Mouse (Mus musculus) olfactory bulb, adult 2 months (tissue): ENCODE measurements around the gene Hspb6. TPM values are rescaled to one million over a fixed set of nuclear protein-coding genes. Genes with fewer than 3 reads are reported as not detected.

Source experiments
- H3K27ac ChIP-seq: fragments of 200-500 bp; 2 replicates; pipeline ENCODE4 v1.5.1; 2012; ENCODE audit warnings: low read depth, low read length; ENCODE audit not compliant: insufficient read depth
- H3K4me1 ChIP-seq: fragments of 200-500 bp; 2 replicates; pipeline ENCODE4 v1.6.1; 2012; ENCODE audit warnings: low read length; ENCODE audit not compliant: control insufficient read depth, insufficient read depth
- H3K4me3 ChIP-seq: fragments of 200-500 bp; 2 replicates; pipeline ENCODE4 v1.5.1; 2012; ENCODE audit warnings: mild to moderate bottlenecking, low read depth, low read length, moderate library complexity; ENCODE audit not compliant: insufficient read depth
- CTCF ChIP-seq: fragments of 200-500 bp; IDR thresholded peaks from 2 replicates; pipeline ENCODE4 v1.5.1; 2012; ENCODE audit warnings: low read depth, mild to moderate bottlenecking, low read length, moderate library complexity; ENCODE audit not compliant: insufficient read depth
- POLR2A ChIP-seq: fragments of 200-500 bp; IDR thresholded peaks from 2 replicates; pipeline ENCODE4 v1.6.1; 2012; ENCODE audit warnings: mild to moderate bottlenecking, low read depth, low read length, moderate library complexity; ENCODE audit not compliant: insufficient read depth
- whole genome bisulfite sequencing: fragments of 180-500 bp; shearing (Covaris S2); methylation state at CpG from one replicate; pipeline ENCODE4 v1.1.7; 2018; 5-methylcytosine and 5-hydroxymethylcytosine counted together
- polyA plus RNA-seq: library from polyadenylated mRNA; stranded (reverse); fragments of >200 nt; gene quantifications from 2 replicates; pipeline ENCODE4 v1.2.4, GENCODE M21; 2012; ENCODE audit warnings: low replicate concordance; ENCODE audit not compliant: missing spikeins, insufficient read depth, insufficient read length

Gene Hspb6
- polyA plus RNA-seq, 1 experiment = not detected

DNA sequence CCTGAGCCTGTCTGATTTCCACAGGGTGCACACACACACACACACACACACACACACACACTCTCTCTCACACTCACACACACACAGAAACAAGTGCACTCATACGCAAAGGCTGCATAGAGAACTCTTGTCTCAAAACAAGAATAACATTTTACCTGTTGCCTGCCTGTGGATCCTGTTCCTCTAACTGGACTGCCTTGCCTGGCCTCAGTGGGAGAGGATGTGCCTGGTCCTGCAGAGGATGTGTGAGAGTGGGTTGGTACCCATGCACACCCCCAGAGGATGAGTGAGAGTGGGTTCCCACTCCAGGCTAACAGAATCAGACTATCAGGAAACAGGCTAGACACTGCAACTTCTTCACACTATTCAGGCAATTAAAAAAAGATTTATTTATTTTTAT is 1.4 kb upstream of the Hspb6 start:
- 92% methylated on average over 1 of the region's 1 CpGs for WGBS
- peaks cover 13% of the 10 kb centered on the region for H3K4me1 ChIP-seq
- no peak overlapping the region for H3K27ac ChIP-seq
- TF ChIP-seq POLR2A (no peak), CTCF (no peak)
- no peak overlapping the region for H3K4me3 ChIP-seq

DNA sequence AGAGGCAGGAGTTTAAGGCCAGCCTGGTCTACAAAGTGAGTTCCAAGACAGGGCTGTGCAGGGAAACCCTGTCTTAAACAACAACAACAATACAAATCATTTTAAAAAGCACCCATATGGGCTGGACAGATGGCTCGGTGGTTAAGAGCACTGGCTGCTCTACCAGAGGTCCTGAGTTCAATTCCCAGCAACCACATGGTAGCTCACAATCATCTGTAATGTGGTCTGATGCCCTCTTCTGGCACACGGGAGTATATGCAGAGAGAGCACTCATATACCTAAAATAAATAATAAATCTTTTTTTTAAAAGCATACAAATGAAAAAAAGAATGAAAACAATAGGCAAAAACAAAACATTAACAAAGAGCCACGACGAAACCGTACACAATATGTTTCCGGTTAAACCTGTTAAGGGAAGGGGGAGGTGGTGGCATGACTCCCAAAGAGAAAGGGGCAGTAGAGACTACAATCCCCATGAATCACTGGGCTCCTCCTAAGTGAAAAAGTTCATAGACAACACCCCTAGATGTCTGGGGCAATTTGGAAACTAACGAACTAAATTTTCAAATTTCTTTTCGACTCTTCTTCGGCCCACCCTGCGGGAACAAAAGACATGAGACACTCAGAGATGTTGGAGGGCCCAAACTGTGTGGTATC is 405 bp upstream of the Hspb6 start:
- Histone ChIP-seq H3K4me3 (peak overlapping the region; percentile 72), H3K4me1 (peaks cover 13% of the 10 kb centered on the region), H3K27ac (peak overlapping the region; percentile 90)
- 3% methylated on average over 10 of the region's 10 CpGs for WGBS
- no peak for TF ChIP-seq POLR2A
- TF ChIP-seq CTCF = no peak

DNA sequence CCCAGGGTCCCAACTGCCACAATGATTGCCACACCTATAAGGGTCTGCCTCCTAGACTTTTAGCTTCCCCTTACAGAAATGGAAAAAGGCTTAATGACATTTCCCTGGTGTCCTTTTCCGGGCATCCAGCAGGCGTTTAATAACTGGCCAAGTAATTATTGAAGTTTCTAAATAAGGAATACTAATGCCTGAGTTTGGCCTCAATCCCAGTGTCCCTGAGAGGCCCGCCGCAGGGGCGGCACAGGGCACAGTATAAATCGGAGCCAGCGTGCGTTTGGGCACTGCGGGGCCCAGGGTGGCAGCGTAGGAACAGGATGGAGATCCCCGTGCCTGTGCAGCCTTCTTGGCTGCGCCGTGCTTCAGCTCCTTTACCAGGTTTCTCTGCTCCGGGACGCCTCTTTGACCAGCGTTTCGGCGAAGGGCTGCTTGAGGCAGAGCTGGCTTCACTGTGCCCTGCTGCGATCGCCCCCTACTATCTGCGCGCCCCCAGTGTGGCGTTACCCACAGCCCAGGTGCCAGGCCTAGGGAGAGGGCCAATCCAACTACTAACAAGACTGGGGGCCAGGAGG is 1.1 kb downstream of the Hspb6 start:
- H3K4me3 ChIP-seq = peak overlapping the region; percentile 44
- TF ChIP-seq POLR2A = no peak
- TF ChIP-seq CTCF = no peak
- H3K27ac ChIP-seq = peak overlapping the region; percentile 52
- peaks cover 18% of the 10 kb centered on the region for H3K4me1 ChIP-seq
- whole genome bisulfite sequencing = under 1% methylated on average over 23 of the region's 23 CpGs

DNA sequence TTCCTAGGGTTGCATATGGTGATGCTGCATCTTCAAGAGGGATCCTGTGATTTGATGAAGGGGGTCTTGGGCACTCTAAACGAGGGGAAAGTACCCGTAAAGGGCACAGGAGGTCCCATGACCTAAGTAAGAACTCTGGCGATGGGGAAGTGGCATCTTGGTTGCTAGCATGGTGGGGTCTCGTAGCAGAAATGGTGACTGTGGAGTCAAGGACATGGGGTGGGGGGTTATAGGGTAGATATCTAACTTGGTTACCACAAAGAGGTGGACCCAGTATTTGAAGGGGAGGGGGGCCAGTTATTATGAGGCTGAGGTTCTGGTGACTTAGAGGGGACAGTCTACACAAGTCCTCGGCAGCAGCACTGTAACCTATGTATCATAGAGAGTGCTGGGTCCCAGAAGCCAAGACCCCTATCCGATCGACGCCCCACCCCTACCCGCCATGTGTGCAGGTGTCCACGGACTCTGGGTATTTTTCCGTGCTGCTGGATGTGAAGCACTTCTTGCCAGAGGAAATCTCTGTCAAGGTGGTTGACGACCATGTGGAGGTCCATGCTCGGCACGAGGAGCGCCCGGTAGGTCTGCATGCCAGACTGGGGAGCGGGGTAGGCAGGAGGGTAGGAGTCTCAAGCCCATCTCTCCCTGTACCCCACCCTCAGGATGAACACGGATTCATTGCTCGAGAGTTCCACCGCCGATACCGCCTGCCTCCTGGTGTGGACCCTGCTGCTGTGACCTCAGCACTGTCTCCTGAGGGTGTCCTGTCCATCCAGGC is 2.0 kb downstream of the Hspb6 start:
- H3K4me1 ChIP-seq = peaks cover 23% of the 10 kb centered on the region
- no peak overlapping the region for H3K27ac ChIP-seq
- H3K4me3 ChIP-seq = no peak overlapping the region
- no peak for TF ChIP-seq CTCF
- no peak for TF ChIP-seq POLR2A
- WGBS = 82% methylated on average over 22 of the region's 22 CpGs

DNA sequence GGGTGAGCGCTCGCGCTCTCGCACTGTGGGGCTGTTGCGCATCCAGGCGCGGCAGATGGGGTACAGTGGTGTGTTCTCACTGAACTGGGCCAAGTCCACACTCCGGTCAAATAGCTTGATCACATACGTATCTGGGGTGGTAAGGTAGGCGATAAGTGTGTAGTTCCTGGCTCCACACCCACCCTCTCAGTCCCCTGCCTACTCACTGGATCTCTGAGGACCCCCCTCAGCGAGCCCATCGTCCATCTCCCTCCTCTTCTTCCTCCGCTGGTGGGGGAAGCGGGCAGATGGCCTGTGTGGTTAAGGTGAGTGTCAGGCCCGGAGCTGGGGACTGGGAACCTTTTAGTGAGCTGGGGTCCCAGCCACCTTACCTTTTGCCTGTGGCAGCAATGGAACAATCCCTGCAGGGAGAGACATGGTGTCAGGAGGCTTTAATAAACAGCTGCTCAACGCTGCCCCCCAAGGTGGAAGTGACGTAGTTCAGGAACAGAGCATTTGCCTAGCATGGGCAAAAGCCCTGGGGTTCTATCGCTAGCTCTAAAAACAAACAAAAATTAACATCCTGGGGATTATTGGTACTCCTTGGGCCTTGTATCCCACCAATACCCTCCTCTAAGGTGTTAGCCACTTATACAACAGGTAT is 5.0 kb downstream of the Hspb6 start:
- TF ChIP-seq POLR2A = no peak
- TF ChIP-seq CTCF = no peak
- no peak overlapping the region for H3K27ac ChIP-seq
- H3K4me3 ChIP-seq = no peak overlapping the region
- peaks cover 24% of the 10 kb centered on the region for H3K4me1 ChIP-seq
- 89% methylated on average over 18 of the region's 18 CpGs for WGBS

DNA sequence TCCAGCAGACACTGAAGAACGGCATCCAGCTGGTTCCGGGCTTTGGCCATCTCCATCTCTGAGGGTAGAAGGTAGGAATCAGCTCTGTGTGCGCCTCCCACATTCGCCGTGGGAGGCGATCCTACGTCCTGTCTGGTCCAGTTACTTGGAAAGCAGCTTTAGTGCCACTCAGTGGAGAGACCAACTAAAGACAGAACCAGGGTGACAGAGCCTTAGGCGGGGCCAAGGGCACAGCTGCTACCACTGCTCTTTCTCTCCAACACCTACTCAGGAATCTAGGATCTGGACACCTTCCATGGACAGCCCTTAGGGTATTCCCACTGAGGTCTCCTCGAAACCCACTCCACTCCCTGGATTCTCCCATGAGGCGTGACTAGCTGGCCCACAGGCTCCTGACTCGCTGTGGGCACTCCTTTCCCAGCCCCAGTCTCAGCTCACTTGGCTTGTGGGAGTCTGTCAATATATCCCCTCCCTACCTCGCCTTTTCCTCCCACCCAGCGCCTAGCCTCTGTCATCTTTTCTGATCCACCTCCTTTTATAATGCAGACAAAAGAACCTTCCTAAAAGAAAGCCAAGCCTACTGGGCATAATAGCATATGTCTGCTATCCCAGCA is 6.0 kb downstream of the Hspb6 start:
- H3K4me1 ChIP-seq = peaks cover 22% of the 10 kb centered on the region
- TF ChIP-seq POLR2A = no peak
- no peak for TF ChIP-seq CTCF
- H3K27ac ChIP-seq = no peak overlapping the region
- WGBS = 87% methylated on average over 13 of the region's 13 CpGs
- H3K4me3 ChIP-seq = no peak overlapping the region

DNA sequence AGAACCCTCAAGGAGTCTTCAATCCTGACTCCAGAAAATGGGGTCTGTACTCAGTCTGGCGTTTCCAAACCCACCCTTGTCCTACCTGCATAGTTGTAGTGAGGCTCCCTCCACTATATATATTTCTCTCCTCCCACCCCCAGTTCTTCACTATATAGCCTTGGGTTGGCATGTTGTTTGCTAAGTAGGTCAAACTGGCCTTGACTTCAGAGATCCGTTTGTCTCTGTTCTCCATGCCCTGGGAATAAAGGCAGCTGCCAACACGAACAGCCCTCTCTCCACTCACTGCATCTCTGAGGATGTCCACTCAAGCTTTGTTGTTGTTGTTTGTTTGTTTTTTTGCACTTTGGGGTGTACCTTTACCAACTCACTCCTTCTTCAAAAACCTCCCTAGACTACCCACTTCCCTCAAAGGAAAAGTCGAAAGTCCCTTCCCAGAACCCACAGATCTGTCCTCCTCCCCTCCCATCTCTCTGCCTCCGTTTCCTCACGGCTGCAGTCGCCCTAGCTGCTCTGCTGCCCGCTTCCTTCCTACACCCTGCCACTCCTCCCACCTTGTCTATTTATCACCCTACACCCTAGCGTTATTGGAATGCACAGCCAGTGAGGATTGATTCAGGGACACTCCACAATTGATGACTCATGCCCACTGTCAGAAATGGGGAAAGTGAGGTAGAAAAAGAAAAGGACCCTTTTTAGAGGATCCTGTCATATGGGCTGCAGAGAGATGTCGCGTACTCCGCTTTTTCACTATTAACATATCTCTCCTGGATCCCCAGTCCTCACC is 6.9 kb downstream of the Hspb6 start:
- TF ChIP-seq POLR2A = no peak
- TF ChIP-seq CTCF = no peak

DNA sequence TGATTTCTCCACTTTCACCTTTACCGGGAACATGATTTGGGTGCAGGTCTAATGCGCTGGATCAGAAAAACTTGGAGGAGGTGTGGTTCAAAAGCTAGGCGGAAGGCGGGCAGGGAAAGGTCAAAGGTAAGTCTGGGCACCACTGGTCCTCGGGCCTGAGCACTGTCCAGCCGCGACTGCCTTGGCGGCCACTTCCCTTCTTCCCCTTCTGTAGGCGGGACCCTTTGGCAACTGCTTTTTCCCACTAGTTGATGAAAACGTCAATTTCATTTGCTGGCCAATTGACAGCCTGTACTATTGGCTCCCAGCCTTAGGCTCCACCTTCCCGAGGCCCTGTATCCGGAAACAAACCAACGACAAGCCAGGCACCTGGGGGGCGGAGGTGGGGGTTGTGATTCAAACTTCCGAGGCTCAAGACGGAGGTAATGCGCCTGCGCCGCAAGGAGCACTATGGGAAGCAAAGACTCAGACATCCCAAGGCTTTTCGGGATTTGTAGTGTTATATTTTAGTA is 7.5 kb downstream of the Hspb6 start, which contains the start of gene Lin37:
Gene Lin37, minus strand, starts transcription at position 396 of the 512 bp plus-strand sequence.
- H3K27ac ChIP-seq = no peak within 1 kb of the TSS; the same call in 1 of the 2 replicates
- TF ChIP-seq POLR2A = 0 out of 2 replicates have a peak, but pooled peaks have one; percentile 48
- no peak for TF ChIP-seq CTCF
- peak within 1 kb of the TSS; percentile 63 for H3K4me3 ChIP-seq
- peaks cover 21% of the 10 kb centered on the region for H3K4me1 ChIP-seq
- under 1% methylated on average over 20 of the region's 20 CpGs for WGBS

More for the DNA sequence above, 6.9 kb downstream of the Hspb6 start:
- Histone ChIP-seq H3K4me1 (peaks cover 14% of the 10 kb centered on the region), H3K4me3 (peak overlapping the region; percentile 63), H3K27ac (no peak overlapping the region; the same call in 1 of the 2 replicates)
- WGBS = 8% methylated on average over 12 of the region's 12 CpGs
